8 mouse cellular contexts compared by ENCODE assay signal in genomic region chr8:46470792-46471781, GRCm38 (mm10). TPM values are rescaled to one million over a fixed set of nuclear protein-coding genes. Genes with fewer than 3 reads are reported as not detected.
DNase-seq lines count a peak whose midpoint lies in the region; ATAC-seq and TF ChIP-seq lines count a peak whose summit lies in the region.

Acsl1 (plus strand) TSS chr8:46471037.

- peak; percentile 90 for ATAC-seq in forebrain, postnatal 0 days
- ATAC-seq in lung, embryonic 15.5 days (ENCODE audit: borderline replicate concordance, extremely low read depth, low FRiP score, low TSS enrichment), result peak; percentile 96

- no peaks in the 10 kb centered on the region for H3K27me3 ChIP-seq in MEL (ENCODE audit: control insufficient read depth in 1 of 2, insufficient read depth in 2 of 2, low read length in 2 of 2)
- no peaks in the 10 kb centered on the region for H3K27me3 ChIP-seq in forebrain, postnatal 0 days (ENCODE audit: insufficient read depth, low read length)
- no peaks in the 10 kb centered on the region for H3K27me3 ChIP-seq in lung, embryonic 15.5 days

- peaks cover under 1 to 44% of the 10 kb centered on the region in 2 experiments; a peak in 2 of 4 replicates for H3K36me3 ChIP-seq in MEL (ENCODE audit: control insufficient read depth in 1 of 2, insufficient read depth in 2 of 2, low read length in 2 of 2)
- H3K36me3 ChIP-seq in forebrain, postnatal 0 days (ENCODE audit: insufficient read depth), result no peaks in the 10 kb centered on the region
- H3K36me3 ChIP-seq in lung, embryonic 15.5 days, result no peaks in the 10 kb centered on the region

- peaks cover 32% of the 10 kb centered on the region for H3K79me2 ChIP-seq in MEL (ENCODE audit: control insufficient read depth, insufficient read depth, low read length, poor library complexity)

- DNase-seq in MEL (ENCODE audit: low read depth, low spot score), result peak; percentile 98
- peak; percentile 99 to 100 for DNase-seq in cerebellum, adult 18-20 months
- DNase-seq in forebrain, postnatal 0 days, result peak; percentile 93
- DNase-seq in heart, postnatal 4 days, result peak; percentile 100
- DNase-seq in layer of hippocampus, adult 8-10 months (ENCODE audit: low spot score in 2 of 2), result peak; percentile 96 to 98
- peak; percentile 99 for DNase-seq in ovary, postnatal 14 days (ENCODE audit: low spot score)
- DNase-seq in thymus, postnatal 14 days, result peak; percentile 98

- peak within 1 kb of the TSS; percentile 40 for H3K27ac ChIP-seq in MEL (ENCODE audit: control insufficient read depth, low read depth, low read length)
- peak within 1 kb of the TSS; percentile 90 for H3K27ac ChIP-seq in forebrain, postnatal 0 days (ENCODE audit: low read depth, low read length)
- H3K27ac ChIP-seq in lung, embryonic 15.5 days, result peak within 1 kb of the TSS; percentile 85

- TF ChIP-seq CTCF in MEL (IDR thresholded peaks at IDR 0.05 in 2 of 3, conservative IDR thresholded peaks at IDR 0.05 in 1 of 3; ENCODE audit: control insufficient read depth in 1 of 3, insufficient read depth in 1 of 3, low read depth in 2 of 3, low read length in 3 of 3, poor library complexity in 1 of 3, severe bottlenecking in 1 of 3), result no peak
- no peak for TF ChIP-seq CTCF in forebrain, postnatal 0 days (IDR thresholded peaks at IDR 0.05; ENCODE audit: low read depth)

- peak within 1 kb of the TSS; percentile 94 to 95 for H3K4me3 ChIP-seq in MEL (ENCODE audit: control insufficient read depth in 1 of 2, insufficient read depth in 1 of 2, low read depth in 2 of 2, low read length in 2 of 2)
- H3K4me3 ChIP-seq in forebrain, postnatal 0 days (ENCODE audit: low read depth, low read length), result peak within 1 kb of the TSS; percentile 81
- peak within 1 kb of the TSS; percentile 92 for H3K4me3 ChIP-seq in lung, embryonic 15.5 days

- H3K4me1 ChIP-seq in MEL (ENCODE audit: control insufficient read depth in 1 of 2, insufficient read depth in 2 of 2, low read length in 2 of 2), result peaks cover 32 to 42% of the 10 kb centered on the region in 2 experiments
- H3K4me1 ChIP-seq in forebrain, postnatal 0 days (ENCODE audit: insufficient read depth), result peaks cover 3% of the 10 kb centered on the region; the same call in 1 of the 2 replicates
- H3K4me1 ChIP-seq in lung, embryonic 15.5 days, result peaks cover 6% of the 10 kb centered on the region; the same call in 1 of the 2 replicates

- peak; percentile 77 to 93; a peak in 3 of 4 replicates for TF ChIP-seq POLR2A in MEL (IDR thresholded peaks at IDR 0.05; ENCODE audit: control insufficient read depth in 1 of 2, insufficient read depth in 1 of 2, low read depth in 1 of 2, low read length in 2 of 2, poor library complexity in 1 of 2)

- no peak for TF ChIP-seq EP300 in MEL (IDR thresholded peaks at IDR 0.05; ENCODE audit: low read depth in 1 of 2, low read length in 2 of 2)

- peak within 1 kb of the TSS; percentile 89 for H3K9ac ChIP-seq in MEL (ENCODE audit: control insufficient read depth, low read depth, low read length, poor library complexity, severe bottlenecking)
- peak within 1 kb of the TSS; percentile 94 for H3K9ac ChIP-seq in forebrain, postnatal 0 days
- peak within 1 kb of the TSS; percentile 80 for H3K9ac ChIP-seq in lung, embryonic 15.5 days

- H3K9me3 ChIP-seq in MEL (replicated peaks; ENCODE audit: insufficient read depth, low read length), result no peaks in the 10 kb centered on the region
- no peaks in the 10 kb centered on the region for H3K9me3 ChIP-seq in forebrain, postnatal 0 days (ENCODE audit: low read length)
- H3K9me3 ChIP-seq in lung, embryonic 15.5 days, result no peaks in the 10 kb centered on the region

- peak within 1 kb of the TSS; percentile 80 for H3K4me2 ChIP-seq in forebrain, postnatal 0 days (ENCODE audit: low read depth)
- H3K4me2 ChIP-seq in lung, embryonic 15.5 days, result peak within 1 kb of the TSS; percentile 99

- TF ChIP-seq RAD21 in MEL (IDR thresholded peaks at IDR 0.05; ENCODE audit: low read depth, low read length), result no peak

- whole genome bisulfite sequencing in forebrain, postnatal 0 days, result under 1% methylated on average over 99 of the region's 106 CpGs
- under 1% methylated on average over 100 of the region's 106 CpGs for WGBS in lung, embryonic 15.5 days

TF ChIP-seq in MEL, 35 proteins besides CTCF, POLR2A, EP300 and RAD21:
- TF ChIP-seq MEF2A (IDR thresholded peaks at IDR 0.05; ENCODE audit: extremely low read depth, insufficient replicate concordance, low read depth, low read length, poor library complexity, severe bottlenecking), result no peak
- no peak for TF ChIP-seq SMC3 (IDR thresholded peaks at IDR 0.05; ENCODE audit: low read depth, low read length)
- TF ChIP-seq JUND (IDR thresholded peaks at IDR 0.05; ENCODE audit: low read depth, low read length), result no peak
- peak; percentile 47 for TF ChIP-seq ETS1 (IDR thresholded peaks at IDR 0.05; ENCODE audit: low read depth, low read length)
- TF ChIP-seq ZMIZ1 (IDR thresholded peaks at IDR 0.05; ENCODE audit: low read depth, low read length), result peak; percentile 88
- peak; percentile 10; the same call in 1 of the 2 replicates for TF ChIP-seq POLR2AphosphoS2 (IDR thresholded peaks at IDR 0.05; ENCODE audit: low read length)
- TF ChIP-seq CHD1 (IDR thresholded peaks at IDR 0.05; ENCODE audit: low read depth, low read length), result no peak
- TF ChIP-seq MAFK (IDR thresholded peaks at IDR 0.05; ENCODE audit: borderline replicate concordance, low read depth, low read length), result no peak
- TF ChIP-seq ZKSCAN1 (IDR thresholded peaks at IDR 0.05; ENCODE audit: low read depth, low read length), result no peak
- TF ChIP-seq POLR2AphosphoS5 (IDR thresholded peaks at IDR 0.05; ENCODE audit: borderline replicate concordance, low read depth, low read length), result no peak
- peak; percentile 44; the same call in 1 of the 2 replicates for TF ChIP-seq TBP (IDR thresholded peaks at IDR 0.05; ENCODE audit: low read depth, low read length)
- no peak for TF ChIP-seq ZC3H11A (IDR thresholded peaks at IDR 0.05; ENCODE audit: low read depth, low read length)
- TF ChIP-seq USF2 (IDR thresholded peaks at IDR 0.05; ENCODE audit: borderline replicate concordance in 1 of 2, insufficient read depth in 1 of 2, low read depth in 1 of 2, low read length in 2 of 2), result no peak
- TF ChIP-seq SIN3A (IDR thresholded peaks at IDR 0.05; ENCODE audit: low read length), result peak; percentile 58; the same call in 1 of the 2 replicates
- 0 out of 2 replicates have a peak, but pooled peaks have one; percentile 29 for TF ChIP-seq NRF1 (IDR thresholded peaks at IDR 0.05; ENCODE audit: insufficient read depth, low read depth, low read length, poor library complexity, severe bottlenecking)
- no peak for TF ChIP-seq GABPA (IDR thresholded peaks at IDR 0.05; ENCODE audit: low read depth, low read length)
- TF ChIP-seq NELFE (IDR thresholded peaks at IDR 0.05; ENCODE audit: low read depth, low read length), result peak; percentile 77
- TF ChIP-seq ZNF384 (IDR thresholded peaks at IDR 0.05; ENCODE audit: low read depth, low read length), result no peak
- TF ChIP-seq E2F4 (IDR thresholded peaks at IDR 0.05; ENCODE audit: borderline replicate concordance, low read depth, low read length), result no peak
- TF ChIP-seq GATA1 (IDR thresholded peaks at IDR 0.05; ENCODE audit: low read depth, low read length), result no peak
- TF ChIP-seq USF1 (IDR thresholded peaks at IDR 0.05; ENCODE audit: low read depth, low read length), result no peak
- peak; percentile 36 for TF ChIP-seq TCF12 (IDR thresholded peaks at IDR 0.05; ENCODE audit: low read depth, low read length)
- no peak for TF ChIP-seq MYC (IDR thresholded peaks at IDR 0.05; ENCODE audit: low read depth, low read length)
- TF ChIP-seq MXI1 (IDR thresholded peaks at IDR 0.05; ENCODE audit: low read depth, low read length), result peak; percentile 79
- peak; percentile 49; the same call in 1 of the 2 replicates for TF ChIP-seq BHLHE40 (IDR thresholded peaks at IDR 0.05; ENCODE audit: borderline replicate concordance, low read depth, low read length)
- peak; percentile 36; the same call in 1 of the 2 replicates for TF ChIP-seq MAX (IDR thresholded peaks at IDR 0.05; ENCODE audit: low read length)
- peak; percentile 95; the same call in 1 of the 2 replicates for TF ChIP-seq UBTF (IDR thresholded peaks at IDR 0.05; ENCODE audit: borderline replicate concordance, insufficient read depth, low read depth, low read length)

RNA-seq across cellular contexts. Expression of gene Acsl1, which starts in this region (rescaled TPM):
- total RNA-seq in MEL (2012; rRNA removed), result 25.1 and 26.2 TPM in 2 replicates
- 10 to 100 TPM in 1 of 2 experiments, not detected in 1; 33.9 TPM for polyA plus RNA-seq in MEL (2012; ENCODE audit: insufficient read depth in 1 of 2, insufficient read length in 2 of 2, low read depth in 1 of 2, low replicate concordance in 2 of 2, missing spikeins in 1 of 2)
- 35.5 and 44.2 TPM in 2 replicates for total RNA-seq in forebrain, postnatal 0 days (2014; rRNA removed)
- polyA plus RNA-seq in forebrain, postnatal 0 days (2015; fragmentation: Nextera tagmentation; extraction: Ambion mirVana), result 20.4 and 26.2 TPM in 2 replicates
- 100 to 1,000 TPM; 639 to 652 TPM for total RNA-seq in heart, postnatal 4 days (2021)
- total RNA-seq in layer of hippocampus, adult 8-10 months (2022), result 10 to 100 TPM; 40.6 to 49.2 (median 47.4) TPM
- polyA plus RNA-seq in lung, embryonic 15.5 days (2015; fragmentation: Nextera tagmentation; extraction: Ambion mirVana), result 20.7 and 22.1 TPM in 2 replicates

Comparison
In these comparisons a context has a peak if more than half of its experiments do, and no peak if none do; other contexts are left out.
1. Peak in every context shown above with its lines: DNase-seq, ATAC-seq, H3K4me3 ChIP-seq and H3K27ac ChIP-seq.
2. RNA of gene Acsl1 (total RNA-seq): 639 to 652 TPM in heart, postnatal 4 days; 40.6 to 49.2 TPM in layer of hippocampus, adult 8-10 months, 35.5 to 44.2 TPM in forebrain, postnatal 0 days and 25.1 to 26.2 TPM in MEL; every median in the first group is over 10 times any median in the second.
3. H3K27ac ChIP-seq: peak in every context shown above with its lines; median percentile 90 in forebrain, postnatal 0 days; 85 in lung, embryonic 15.5 days; 40 in MEL.